Mouse (Mus musculus) lung, postnatal 0 days (tissue): Measurements from ENCODE around the gene Mnat1. TPM values are rescaled to one million over a fixed set of nuclear protein-coding genes. Genes with fewer than 3 reads are reported as not detected.

Source experiments
- ATAC-seq: fragments of 200-750 bp; cut with Nextera tagmentation; 2 replicates; pipeline ENCODE4 v1.8.0; 2017; ENCODE audit warnings: moderate library complexity
- DNase-seq: peaks from one replicate; pipeline ENCODE4 v3.0.0-alpha.2; 2016; ENCODE audit warnings: low spot score
- H3K27ac ChIP-seq: fragments of 300-500 bp; sonication (generic); 2 replicates; pipeline ENCODE4 v1.5.1; 2014; ENCODE audit warnings: antibody characterized with exemption, mild to moderate bottlenecking, low read length, mixed read lengths
- H3K27me3 ChIP-seq: fragments of 300-500 bp; sonication (generic); replicated peaks from 2 replicates; pipeline ENCODE4 v1.6.1; 2014; ENCODE audit warnings: low read length, mixed read lengths; ENCODE audit not compliant: insufficient read depth
- H3K36me3 ChIP-seq: fragments of 300-500 bp; sonication (generic); 2 replicates; pipeline ENCODE4 v1.6.1; 2014; ENCODE audit warnings: low read length, mixed read lengths; ENCODE audit not compliant: insufficient read depth
- H3K4me1 ChIP-seq: fragments of 300-500 bp; sonication (generic); 2 replicates; pipeline ENCODE4 v1.6.1; 2014; ENCODE audit warnings: antibody characterized with exemption, low read depth, low read length, mixed read lengths; ENCODE audit not compliant: insufficient read depth
- H3K4me2 ChIP-seq: fragments of 300-500 bp; sonication (generic); replicated peaks from 2 replicates; pipeline ENCODE4 v1.6.1; 2014; ENCODE audit warnings: low read depth, mild to moderate bottlenecking, low read length, moderate library complexity, mixed read lengths
- H3K4me3 ChIP-seq: fragments of 300-500 bp; sonication (generic); 2 replicates; pipeline ENCODE4 v1.5.1; 2014; ENCODE audit warnings: low read depth, low read length
- H3K9ac ChIP-seq: fragments of 300-500 bp; sonication (generic); replicated peaks from 2 replicates; pipeline ENCODE4 v1.6.1; 2014; ENCODE audit warnings: low read depth, mild to moderate bottlenecking
- H3K9me3 ChIP-seq: fragments of 300-500 bp; sonication (generic); 2 replicates; pipeline ENCODE4 v1.6.1; 2016; ENCODE audit warnings: low read length, mixed read lengths
- CTCF ChIP-seq: IDR thresholded peaks from 2 replicates; pipeline ENCODE4 v1.5.1; 2016; ENCODE audit warnings: antibody characterized with exemption, mild to moderate bottlenecking
- EP300 ChIP-seq: IDR thresholded peaks from 2 replicates; pipeline ENCODE4 v1.6.1; 2016; ENCODE audit warnings: antibody characterized with exemption, mild to moderate bottlenecking, control low read depth
- WGBS: fragments of 180-500 bp; shearing (Covaris S2); extraction: QIAGEN DNeasy Blood & Tissue Kit; methylation state at CpG from one replicate; pipeline ENCODE4 v1.1.7; 2014; 5-methylcytosine and 5-hydroxymethylcytosine counted together
- polyA plus RNA-seq: library from polyadenylated mRNA; unstranded; fragments of >200 nt; fragmentation: Nextera tagmentation; extraction: Ambion mirVana; gene quantifications from 2 replicates; pipeline ENCODE4 v1.2.1, GENCODE M21; 2015

The Mnat1 gene
- polyA plus RNA-seq, 1 experiment from 2014 or later: 25.8 TPM

DNA sequence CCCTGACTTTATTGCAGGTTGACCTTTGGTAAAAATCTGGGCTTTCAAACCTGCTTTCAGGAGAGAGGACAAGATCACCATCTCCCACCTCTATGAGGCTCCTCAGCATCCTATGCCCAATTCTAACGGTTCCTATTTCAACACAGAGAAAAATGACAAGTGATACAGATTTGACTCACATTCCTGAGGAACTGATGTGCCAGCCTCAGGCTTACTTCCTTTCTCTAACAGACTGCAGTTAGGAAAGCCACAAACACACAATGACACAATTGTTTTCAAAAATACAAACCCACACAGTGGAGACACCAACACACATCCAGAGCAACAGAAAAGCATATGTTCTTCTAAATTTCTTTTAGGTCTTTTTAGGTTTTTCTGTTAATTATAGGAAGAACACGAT lies 15.7 kb upstream of the Mnat1 start:
- no peak for TF ChIP-seq EP300
- no peak for TF ChIP-seq CTCF
- Histone ChIP-seq H3K36me3 (no peaks in the 10 kb centered on the region), H3K4me1 (no peaks in the 10 kb centered on the region), H3K9ac (no peak overlapping the region), H3K27ac (no peak overlapping the region), H3K4me2 (no peak overlapping the region), H3K9me3 (no peaks in the 10 kb centered on the region), H3K27me3 (peaks cover 5% of the 10 kb centered on the region; the same call in 1 of the 2 replicates), H3K4me3 (no peak overlapping the region)
- 65% methylated on average over 2 of the region's 2 CpGs for WGBS
- no peak for DNase-seq
- ATAC-seq: no peak

GRCm38 (mm10) chr12:73110431-73111111 lies 12.9 kb upstream of the Mnat1 start:
- H3K4me1 ChIP-seq: no peaks in the 10 kb centered on the region
- peak; percentile 43 for ATAC-seq

DNA sequence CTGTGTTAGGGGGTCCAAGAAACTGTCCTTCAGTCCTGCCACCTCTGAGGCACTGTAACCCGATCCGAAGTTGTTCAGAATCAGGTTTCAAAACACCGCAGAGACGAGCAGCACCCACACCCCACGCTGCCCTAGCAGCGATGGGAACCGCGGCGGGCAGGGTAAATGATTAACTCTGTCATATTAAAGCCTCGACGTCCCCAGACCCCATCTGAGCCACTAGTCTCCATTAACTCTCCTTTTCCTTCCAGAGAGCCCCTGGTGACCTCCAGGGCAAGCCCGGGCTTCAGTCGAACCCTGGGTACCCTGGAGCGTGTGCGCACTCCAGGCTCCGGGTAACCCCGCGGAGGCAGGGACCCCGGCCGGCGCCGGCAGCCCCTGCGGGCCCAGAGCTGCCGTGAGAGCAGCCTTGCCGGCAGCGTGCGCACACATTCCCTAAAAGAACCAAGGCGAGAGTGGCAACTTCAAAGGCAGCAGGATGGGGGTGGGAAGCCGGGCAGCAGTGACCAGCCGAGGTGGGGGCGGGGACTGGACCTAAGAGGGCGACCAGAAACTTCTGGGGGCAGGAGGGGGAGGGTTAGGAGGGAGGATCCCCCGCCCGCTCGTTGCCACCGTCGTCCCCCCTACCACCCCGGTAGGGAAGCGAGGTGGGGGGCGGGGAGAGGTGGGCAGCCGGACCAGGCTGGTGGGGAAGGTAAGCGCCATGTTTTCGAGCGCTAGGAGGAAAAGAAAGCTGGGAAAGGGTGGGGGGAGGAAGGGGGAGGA lies 11.8 kb upstream of the Mnat1 start:
- Histone ChIP-seq H3K4me3 (peak overlapping the region; percentile 68), H3K27ac (peak overlapping the region; percentile 59; the same call in 1 of the 2 replicates), H3K9me3 (no peaks in the 10 kb centered on the region), H3K4me2 (peak overlapping the region; percentile 99), H3K4me1 (no peaks in the 10 kb centered on the region), H3K27me3 (peaks cover 9% of the 10 kb centered on the region; the same call in 1 of the 2 replicates), H3K9ac (peak overlapping the region; percentile 34; the same call in 1 of the 2 replicates), H3K36me3 (no peaks in the 10 kb centered on the region)
- TF ChIP-seq EP300 (no peak), CTCF (no peak)
- DNase-seq (peak; percentile 39), ATAC-seq (peak; percentile 29)
- WGBS: 2% methylated on average over 36 of the region's 44 CpGs

More at GRCm38 (mm10) chr12:73110431-73111111, 12.9 kb upstream of the Mnat1 start:
- Histone ChIP-seq H3K27me3 (peaks cover 9% of the 10 kb centered on the region; the same call in 1 of the 2 replicates), H3K27ac (no peak overlapping the region), H3K4me3 (peak overlapping the region; percentile 68; the same call in 1 of the 2 replicates), H3K9ac (no peak overlapping the region), H3K9me3 (no peaks in the 10 kb centered on the region), H3K4me2 (peak overlapping the region; percentile 99), H3K36me3 (no peaks in the 10 kb centered on the region)
- TF ChIP-seq EP300 (no peak), CTCF (no peak)
- DNase-seq: peak; percentile 30
- 5% methylated on average over 22 of the region's 23 CpGs for WGBS

GRCm38 (mm10) chr12:73112326-73113087 lies 11.0 kb upstream of the Mnat1 start:
- Histone ChIP-seq H3K27me3 (peaks cover 9% of the 10 kb centered on the region; the same call in 1 of the 2 replicates), H3K9me3 (no peaks in the 10 kb centered on the region), H3K4me2 (peak overlapping the region; percentile 99), H3K4me3 (peak overlapping the region; percentile 68), H3K4me1 (no peaks in the 10 kb centered on the region), H3K27ac (peak overlapping the region; percentile 59; the same call in 1 of the 2 replicates), H3K36me3 (no peaks in the 10 kb centered on the region), H3K9ac (peak overlapping the region; percentile 34)
- TF ChIP-seq CTCF (peak; percentile 10; the same call in 1 of the 2 replicates), EP300 (no peak)
- ATAC-seq: peak; percentile 67
- peak; percentile 61 for DNase-seq
- WGBS: under 1% methylated on average over 58 of the region's 71 CpGs

- under 1% methylated on average over 18 of the region's 20 CpGs for WGBS
- ATAC-seq (peak; percentile 82), DNase-seq (peak; percentile 86)
- peak within 1 kb of the TSS; percentile 34 for H3K9ac ChIP-seq
- TF ChIP-seq CTCF (no peak), EP300 (no peak)
- peaks cover 9% of the 10 kb centered on the region; the same call in 1 of the 2 replicates for H3K27me3 ChIP-seq
- H3K4me1 ChIP-seq: no peaks in the 10 kb centered on the region
- peak within 1 kb of the TSS; percentile 99 for H3K4me2 ChIP-seq
- no peaks in the 10 kb centered on the region for H3K36me3 ChIP-seq
- H3K4me3 ChIP-seq: peak within 1 kb of the TSS; percentile 68
- H3K9me3 ChIP-seq: no peaks in the 10 kb centered on the region
- H3K27ac ChIP-seq: peak within 1 kb of the TSS; percentile 59; the same call in 1 of the 2 replicates
These were observed 10.3 kb upstream of the Mnat1 start, which contains the start of gene Six4 for GRCm38 (mm10) chr12:73113196-73113595. Six4 (minus strand) TSS chr12:73113456.
